Mouse (Mus musculus): ENCODE measurements around the gene Aldh1b1. TPM values are rescaled to one million over a fixed set of nuclear protein-coding genes. Genes with fewer than 3 reads are reported as not detected.

The Aldh1b1 gene
- polyA plus RNA-seq, 1 experiment from 2014 or later = 46.1 TPM

DNA sequence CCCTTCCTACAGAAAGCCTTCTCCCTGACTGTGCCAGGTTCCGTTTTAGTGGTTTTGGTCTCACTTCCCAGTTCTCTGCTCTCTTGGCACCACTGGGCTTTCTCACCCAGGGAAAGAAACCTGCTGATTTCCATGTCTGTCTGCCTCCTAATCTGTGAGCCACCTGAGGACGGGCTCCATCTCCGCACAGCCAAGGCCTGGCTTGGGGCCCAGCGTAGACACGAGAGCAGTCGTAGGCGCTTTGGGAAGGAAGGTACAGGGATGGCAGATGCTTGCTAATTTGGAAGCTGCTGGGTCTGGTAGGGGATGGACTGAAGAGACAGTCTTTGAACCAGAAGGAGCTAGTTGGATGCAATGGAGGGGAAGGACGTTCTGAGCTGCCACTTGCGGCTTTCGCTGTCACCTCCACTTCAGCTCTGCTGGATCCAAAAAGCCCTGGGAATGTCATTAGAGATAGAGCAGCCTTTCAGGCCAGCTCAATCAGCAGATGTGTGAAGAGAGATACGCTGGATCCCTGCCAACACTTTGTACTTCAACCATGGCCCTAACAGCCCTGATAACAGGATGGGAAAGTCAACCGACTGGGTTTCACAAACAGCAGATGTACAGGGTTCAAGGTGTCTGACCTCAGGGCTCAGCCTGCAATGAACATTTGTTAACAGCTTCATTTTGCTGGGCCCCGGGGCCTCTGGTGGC lies 9.4 kb upstream of the Aldh1b1 start:
- Histone ChIP-seq H3K9me3 (no peaks in the 10 kb centered on the region), H3K27me3 (ENCODE audit: insufficient read depth, poor library complexity, severe bottlenecking) (peaks cover 58% of the 10 kb centered on the region), H3K4me3 (0 out of 2 replicates have a peak overlapping the region, but pooled peaks have one; percentile 25), H3K36me3 (no peaks in the 10 kb centered on the region), H3K4me1 (peaks cover 49% of the 10 kb centered on the region), H3K27ac (peak overlapping the region; percentile 50)
- 16% methylated on average over 13 of the region's 13 CpGs for WGBS
- DNase-seq (ENCODE audit: low spot score) = peak; percentile 81

DNA sequence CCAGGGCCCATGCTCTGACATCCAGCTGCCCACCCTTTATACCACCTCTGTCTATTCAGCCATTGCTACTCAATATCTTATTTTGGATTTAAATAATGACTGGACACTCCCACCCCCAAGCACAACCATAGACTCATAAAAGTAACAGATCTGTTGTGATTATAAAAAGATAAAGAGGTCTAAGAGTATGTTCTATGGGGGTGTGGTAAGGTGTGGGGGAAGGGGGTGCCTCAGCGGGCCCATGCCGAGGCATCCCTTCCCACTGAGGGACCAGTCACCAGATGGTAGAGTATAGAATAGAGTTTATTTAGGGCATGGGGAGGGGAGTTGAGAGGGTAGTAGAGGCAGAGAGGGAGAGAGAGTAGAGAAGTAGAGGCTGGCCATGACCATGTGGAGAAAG lies 8.8 kb upstream of the Aldh1b1 start:
- 0 out of 2 replicates have a peak overlapping the region, but pooled peaks have one; percentile 25 for H3K4me3 ChIP-seq
- peaks cover 46% of the 10 kb centered on the region for H3K4me1 ChIP-seq
- H3K27me3 ChIP-seq (ENCODE audit: insufficient read depth, poor library complexity, severe bottlenecking) = peaks cover 57% of the 10 kb centered on the region
- 44% methylated on average over 2 of the region's 2 CpGs for WGBS
- H3K27ac ChIP-seq = peak overlapping the region; percentile 50; the same call in 1 of the 2 replicates
- no peaks in the 10 kb centered on the region for H3K36me3 ChIP-seq
- no peaks in the 10 kb centered on the region for H3K9me3 ChIP-seq
- no peak for DNase-seq (ENCODE audit: low spot score)

DNA sequence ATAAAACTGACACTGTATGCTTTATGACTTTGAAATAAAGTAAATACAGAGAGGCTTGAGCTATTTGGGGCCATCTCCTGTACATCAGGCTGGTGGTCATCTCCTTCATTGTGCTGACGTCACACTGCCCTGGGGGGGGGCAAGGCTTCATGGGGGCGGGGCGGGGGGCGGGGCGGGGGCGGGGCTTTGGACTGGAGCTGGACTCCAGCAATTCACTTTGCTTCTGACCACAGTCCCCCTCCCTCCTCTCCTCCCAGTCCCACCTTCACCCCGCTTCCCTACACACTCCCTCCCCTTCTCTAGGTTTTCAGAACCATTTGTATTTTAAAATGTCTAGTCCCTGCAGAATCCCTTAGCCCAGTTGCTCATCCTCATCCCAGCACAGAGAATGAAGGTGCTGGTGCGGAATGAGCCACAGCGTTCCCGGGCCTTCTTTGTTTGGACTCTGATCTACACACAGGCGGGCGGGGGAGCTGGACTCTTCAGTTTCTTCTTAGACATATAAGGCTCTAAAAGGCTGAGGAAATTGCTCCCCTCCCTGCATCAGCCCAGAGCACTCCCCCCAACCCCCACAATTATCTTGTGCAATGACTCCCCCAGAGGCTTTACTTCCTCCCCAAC lies 3.5 kb upstream of the Aldh1b1 start:
- H3K4me1 ChIP-seq = peaks cover 53% of the 10 kb centered on the region
- 5% methylated on average over 12 of the region's 12 CpGs for WGBS
- H3K9me3 ChIP-seq = no peaks in the 10 kb centered on the region
- H3K27ac ChIP-seq = peak overlapping the region; percentile 75
- no peak for DNase-seq (ENCODE audit: low spot score)
- peak overlapping the region; percentile 45 for H3K4me3 ChIP-seq
- peaks cover 24% of the 10 kb centered on the region for H3K27me3 ChIP-seq (ENCODE audit: insufficient read depth, poor library complexity, severe bottlenecking)
- no peaks in the 10 kb centered on the region for H3K36me3 ChIP-seq

DNA sequence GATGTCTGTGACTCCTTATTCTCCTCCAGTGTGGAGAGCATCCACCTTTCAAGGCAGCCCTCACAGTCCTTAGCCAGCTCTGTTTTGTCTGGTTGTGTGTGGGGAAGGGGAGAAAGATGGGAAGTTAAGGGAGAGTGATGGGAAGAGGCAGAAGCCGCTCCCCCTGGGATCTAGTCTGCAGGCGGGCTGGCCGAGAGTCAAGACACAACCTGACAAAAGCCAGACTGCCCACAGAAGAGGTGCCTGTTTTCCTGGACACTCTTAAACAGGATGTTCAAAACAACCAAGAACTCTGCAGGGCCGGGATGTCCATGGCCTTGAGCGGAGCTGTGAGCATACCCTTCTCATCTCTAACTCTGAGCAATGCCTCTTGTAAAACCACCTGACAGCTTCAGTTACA lies 2.1 kb upstream of the Aldh1b1 start:
- DNase-seq (ENCODE audit: low spot score) = no peak
- Histone ChIP-seq H3K9me3 (no peaks in the 10 kb centered on the region), H3K36me3 (no peaks in the 10 kb centered on the region), H3K27ac (peak overlapping the region; percentile 64), H3K27me3 (ENCODE audit: insufficient read depth, poor library complexity, severe bottlenecking) (peaks cover 20% of the 10 kb centered on the region), H3K4me3 (no peak overlapping the region), H3K4me1 (peaks cover 61% of the 10 kb centered on the region)
- 19% methylated on average over 5 of the region's 5 CpGs for WGBS

DNA sequence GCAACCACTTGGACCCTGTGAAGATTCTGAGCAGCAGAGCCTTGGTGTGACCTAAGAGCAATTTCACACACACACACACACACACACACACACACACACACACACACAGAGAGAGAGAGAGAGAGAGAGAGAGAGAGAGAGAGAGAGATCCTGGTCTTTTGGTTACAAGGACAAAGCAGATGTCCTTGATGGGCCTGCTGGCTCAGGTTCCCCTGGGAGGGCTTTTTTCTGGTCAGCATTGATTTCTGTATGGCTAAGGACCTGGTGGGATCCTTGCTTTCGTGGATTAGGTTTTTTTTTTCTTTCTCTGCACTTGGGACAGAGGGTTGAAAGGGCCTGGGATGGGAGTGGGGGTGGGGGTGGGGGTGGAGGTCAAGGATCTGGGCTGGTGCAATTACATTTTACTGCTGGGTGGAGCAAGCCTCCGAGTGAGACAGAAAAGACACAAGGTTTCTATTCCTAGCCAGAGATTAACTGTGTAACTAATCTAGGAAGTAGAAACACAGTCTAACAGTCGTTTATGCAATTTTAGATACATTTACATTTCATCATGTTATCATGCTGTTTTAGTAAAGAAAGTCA lies 1.2 kb downstream of the Aldh1b1 start:
- Histone ChIP-seq H3K36me3 (peaks cover 19% of the 10 kb centered on the region), H3K27ac (peak overlapping the region; percentile 76), H3K4me3 (0 out of 2 replicates have a peak overlapping the region, but pooled peaks have one; percentile 15), H3K9me3 (no peaks in the 10 kb centered on the region), H3K4me1 (peaks cover 60% of the 10 kb centered on the region), H3K27me3 (ENCODE audit: insufficient read depth, poor library complexity, severe bottlenecking) (0 out of 2 replicates have a peak, but pooled peaks cover 7% of the 10 kb centered on the region)
- no peak for DNase-seq (ENCODE audit: low spot score)
- WGBS = 26% methylated on average over 3 of the region's 3 CpGs

DNA sequence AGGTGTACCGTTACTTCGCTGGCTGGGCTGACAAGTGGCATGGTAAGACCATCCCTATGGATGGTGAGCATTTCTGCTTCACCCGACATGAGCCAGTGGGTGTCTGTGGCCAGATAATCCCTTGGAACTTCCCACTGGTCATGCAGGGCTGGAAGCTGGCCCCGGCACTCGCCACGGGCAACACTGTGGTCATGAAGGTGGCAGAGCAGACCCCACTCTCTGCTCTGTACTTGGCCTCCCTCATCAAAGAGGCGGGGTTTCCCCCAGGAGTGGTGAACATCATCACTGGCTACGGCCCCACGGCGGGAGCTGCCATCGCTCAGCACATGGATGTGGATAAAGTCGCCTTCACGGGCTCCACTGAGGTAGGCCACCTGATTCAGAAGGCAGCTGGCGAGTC lies 4.1 kb downstream of the Aldh1b1 start:
- no peak overlapping the region for H3K4me3 ChIP-seq
- peaks cover 22% of the 10 kb centered on the region for H3K36me3 ChIP-seq
- 93% methylated on average over 14 of the region's 14 CpGs for WGBS
- no peak for DNase-seq (ENCODE audit: low spot score)
- H3K9me3 ChIP-seq = no peaks in the 10 kb centered on the region
- H3K4me1 ChIP-seq = peaks cover 34% of the 10 kb centered on the region
- peaks cover 23% of the 10 kb centered on the region; the same call in 1 of the 2 replicates for H3K27me3 ChIP-seq (ENCODE audit: insufficient read depth, poor library complexity, severe bottlenecking)
- H3K27ac ChIP-seq = no peak overlapping the region

DNA sequence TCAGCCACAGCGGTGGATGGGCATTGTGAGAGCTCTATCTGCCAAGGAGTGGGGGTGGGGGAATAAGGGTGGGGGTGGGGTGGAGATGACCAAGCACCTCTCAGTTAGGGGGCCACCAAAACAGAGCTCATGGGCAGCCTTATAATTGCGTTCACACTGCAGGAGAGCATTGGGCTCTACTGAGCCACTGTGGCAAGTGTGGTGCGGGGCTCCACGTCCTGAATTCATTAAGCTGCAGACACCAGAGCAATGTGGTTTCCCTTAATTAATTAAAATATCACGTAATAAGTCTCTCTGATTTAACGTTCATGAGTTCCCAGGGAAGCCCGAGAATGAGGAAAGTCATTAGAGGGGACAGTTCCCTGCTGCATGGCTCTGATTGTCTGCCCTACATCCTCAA lies 9.2 kb downstream of the Aldh1b1 start:
- Histone ChIP-seq H3K36me3 (peaks cover 29% of the 10 kb centered on the region), H3K27me3 (ENCODE audit: insufficient read depth, poor library complexity, severe bottlenecking) (peaks cover 49% of the 10 kb centered on the region), H3K4me1 (0 out of 2 replicates have a peak, but pooled peaks cover 3% of the 10 kb centered on the region), H3K4me3 (no peak overlapping the region), H3K9me3 (no peaks in the 10 kb centered on the region), H3K27ac (no peak overlapping the region)
- WGBS = 46% methylated on average over 7 of the region's 7 CpGs
- no peak for DNase-seq (ENCODE audit: low spot score)

DNA sequence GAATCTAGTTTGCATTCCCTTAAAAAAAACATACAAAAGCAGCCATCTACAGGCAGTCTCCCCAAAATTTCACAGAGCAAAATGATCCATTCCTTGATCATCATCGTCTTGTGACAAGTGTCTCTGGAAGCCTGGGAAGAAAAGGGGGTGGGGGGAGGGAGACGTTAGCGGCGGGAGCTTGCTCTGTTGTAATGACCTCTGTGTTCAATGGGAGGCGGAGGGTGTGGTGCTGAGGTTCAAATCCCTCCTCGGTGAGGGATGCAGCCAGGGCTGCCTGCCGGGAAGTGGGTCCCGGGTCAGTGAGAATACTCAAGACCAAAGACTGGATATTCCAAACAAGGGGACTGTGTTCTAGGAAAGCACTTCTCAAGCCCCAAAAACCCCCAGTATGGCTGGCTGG lies 12.4 kb downstream of the Aldh1b1 start:
- peaks cover 28% of the 10 kb centered on the region for H3K36me3 ChIP-seq
- WGBS = 24% methylated on average over 8 of the region's 8 CpGs

DNA sequence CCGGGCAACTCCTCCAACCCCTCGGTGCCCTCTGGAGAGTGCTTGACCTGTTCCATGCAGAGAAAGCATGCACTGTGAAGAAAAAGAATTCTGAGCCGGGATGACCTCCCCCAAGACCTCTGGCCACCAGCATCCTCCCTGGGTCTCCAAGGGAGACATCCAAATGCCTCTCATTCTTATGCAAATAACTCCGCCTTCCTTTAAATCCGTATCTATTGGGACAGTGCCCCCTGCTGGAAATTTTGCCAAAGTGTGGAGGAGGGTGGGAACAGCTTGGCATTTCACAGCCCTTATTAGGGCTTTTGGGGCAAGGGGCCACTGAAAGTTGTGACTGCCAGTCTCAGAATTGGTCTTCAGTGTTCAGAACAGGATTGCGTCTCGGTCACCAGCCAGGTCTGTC lies 16.7 kb downstream of the Aldh1b1 start:
- H3K9me3 ChIP-seq = no peaks in the 10 kb centered on the region
- peak overlapping the region; percentile 36; the same call in 1 of the 2 replicates for H3K27ac ChIP-seq
- H3K4me3 ChIP-seq = no peak overlapping the region
- H3K27me3 ChIP-seq (ENCODE audit: insufficient read depth, poor library complexity, severe bottlenecking) = peaks cover 28% of the 10 kb centered on the region
- DNase-seq (ENCODE audit: low spot score) = no peak
- peaks cover 22% of the 10 kb centered on the region for H3K36me3 ChIP-seq
- WGBS = 36% methylated on average over 7 of the region's 7 CpGs
- peaks cover 51% of the 10 kb centered on the region for H3K4me1 ChIP-seq

More for the DNA sequence above, 12.4 kb downstream of the Aldh1b1 start:
- H3K4me3 ChIP-seq = no peak overlapping the region
- H3K9me3 ChIP-seq = no peaks in the 10 kb centered on the region
- H3K27ac ChIP-seq = no peak overlapping the region
- peaks cover 56% of the 10 kb centered on the region for H3K27me3 ChIP-seq (ENCODE audit: insufficient read depth, poor library complexity, severe bottlenecking)
- DNase-seq (ENCODE audit: low spot score) = no peak
- peaks cover 13% of the 10 kb centered on the region; the same call in 1 of the 2 replicates for H3K4me1 ChIP-seq

DNA sequence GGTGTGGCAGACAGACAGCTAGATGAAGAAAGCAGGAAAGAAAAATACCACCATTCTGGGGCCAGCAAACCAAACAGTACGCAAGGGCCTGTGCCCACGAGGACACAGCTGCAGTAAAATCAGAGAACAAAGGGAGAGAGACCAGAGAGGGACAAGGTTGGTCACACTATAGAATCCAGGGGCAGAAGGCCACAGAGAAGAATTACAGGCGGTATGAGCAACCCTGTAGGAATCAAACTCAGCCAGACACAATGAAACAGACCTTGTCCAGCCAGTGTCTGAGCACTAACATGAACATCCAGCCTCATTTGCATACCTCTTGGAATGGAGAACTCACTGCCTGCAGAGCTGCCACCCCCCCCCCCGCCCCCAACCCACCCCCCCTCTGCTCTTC lies 20.0 kb downstream of the Aldh1b1 start:
- Histone ChIP-seq H3K27ac (peak overlapping the region; percentile 88), H3K4me1 (peaks cover 76% of the 10 kb centered on the region), H3K9me3 (no peaks in the 10 kb centered on the region), H3K27me3 (ENCODE audit: insufficient read depth, poor library complexity, severe bottlenecking) (peaks cover 33% of the 10 kb centered on the region), H3K36me3 (peaks cover 13% of the 10 kb centered on the region), H3K4me3 (peak overlapping the region; percentile 45)
- 13% methylated on average over 4 of the region's 4 CpGs for WGBS
- no peak for DNase-seq (ENCODE audit: low spot score)

DNA sequence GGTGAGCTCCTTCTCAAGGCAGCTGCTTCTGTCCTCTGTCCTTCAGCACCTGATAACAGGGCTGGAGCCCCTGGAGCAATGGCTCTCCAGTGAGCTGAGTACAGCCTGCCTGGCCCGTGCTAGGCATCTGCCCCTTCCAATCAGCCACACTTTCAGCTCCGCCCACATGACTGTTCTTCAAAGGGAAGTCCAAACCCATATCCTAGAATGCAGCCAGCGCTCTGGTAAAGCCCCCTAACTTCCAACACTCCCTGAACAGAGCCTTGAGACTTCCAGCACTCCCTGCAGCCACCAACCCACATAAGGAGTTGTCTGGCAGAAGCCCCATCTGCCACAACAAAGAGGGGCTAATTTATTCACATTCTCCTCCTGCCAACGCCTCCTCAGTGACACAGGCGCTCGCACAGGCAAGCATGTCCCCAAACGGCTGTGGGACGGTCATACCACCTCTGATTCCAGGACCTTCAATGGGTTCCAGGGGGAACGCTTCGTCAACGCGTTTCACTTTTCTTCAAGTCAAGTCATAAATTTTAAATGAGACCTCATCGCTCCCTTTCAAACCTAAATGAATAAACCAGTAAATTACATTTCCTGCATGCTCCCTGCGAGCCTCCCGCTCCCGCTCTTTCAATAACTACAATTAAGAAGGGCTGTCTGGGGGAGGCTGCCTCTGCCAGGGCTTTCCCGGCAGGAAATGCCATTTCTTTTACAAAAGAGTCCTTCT lies 20.5 kb downstream of the Aldh1b1 start:
- 1% methylated on average over 17 of the region's 17 CpGs for WGBS
- Histone ChIP-seq H3K27me3 (ENCODE audit: insufficient read depth, poor library complexity, severe bottlenecking) (peaks cover 36% of the 10 kb centered on the region), H3K4me3 (peak overlapping the region; percentile 45), H3K4me1 (peaks cover 82% of the 10 kb centered on the region), H3K9me3 (no peaks in the 10 kb centered on the region), H3K27ac (peak overlapping the region; percentile 88), H3K36me3 (peaks cover 9% of the 10 kb centered on the region)
- DNase-seq (ENCODE audit: low spot score) = peak; percentile 97

DNA sequence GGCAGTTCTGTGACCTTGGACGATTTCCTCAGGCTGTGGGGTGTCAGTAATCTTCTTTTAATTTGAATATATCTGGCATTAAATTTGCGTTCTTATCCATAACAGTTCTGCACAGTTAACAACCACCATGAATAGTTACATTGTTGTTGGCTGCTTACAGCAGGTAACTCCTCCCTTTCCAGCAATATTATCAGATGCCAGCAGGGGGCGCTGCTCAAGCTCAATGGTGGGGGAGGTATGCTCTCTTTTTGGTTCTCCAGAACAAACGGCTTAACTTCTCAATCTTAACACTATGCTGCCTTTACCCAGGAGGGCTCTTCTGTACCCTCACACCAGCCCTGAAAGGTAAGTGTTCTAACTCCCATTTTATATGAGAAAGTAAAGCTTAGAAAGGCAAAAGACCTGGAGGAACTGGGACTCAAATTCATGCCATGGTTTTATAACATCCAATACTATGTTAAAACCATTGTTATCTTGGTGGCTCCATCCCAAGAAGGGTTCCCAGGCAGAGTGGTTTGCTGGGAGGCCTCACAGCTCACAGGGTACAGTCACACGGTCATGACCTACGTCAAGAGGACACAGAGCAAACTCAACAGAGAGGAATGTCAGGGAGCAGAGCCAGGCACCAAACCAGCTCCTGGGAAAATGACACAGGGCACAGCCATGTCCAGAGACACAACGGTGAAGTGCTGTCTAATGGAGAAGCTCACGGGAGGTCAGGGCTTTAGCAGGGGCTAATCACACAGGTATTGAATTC lies 21.4 kb downstream of the Aldh1b1 start:
- Histone ChIP-seq H3K27me3 (ENCODE audit: insufficient read depth, poor library complexity, severe bottlenecking) (peaks cover 40% of the 10 kb centered on the region), H3K27ac (peak overlapping the region; percentile 88), H3K36me3 (peaks cover 2% of the 10 kb centered on the region; the same call in 1 of the 2 replicates), H3K9me3 (no peaks in the 10 kb centered on the region), H3K4me3 (peak overlapping the region; percentile 45), H3K4me1 (peaks cover 89% of the 10 kb centered on the region)
- DNase-seq (ENCODE audit: low spot score) = no peak
- 17% methylated on average over 8 of the region's 8 CpGs for WGBS

All from heart, embryonic 10.5 days (tissue).